Mouse (Mus musculus) kidney, postnatal 0 days (tissue): ENCODE data around the gene Unc13b. TPM values are rescaled to one million over a fixed set of nuclear protein-coding genes. Genes with fewer than 3 reads are reported as not detected.

Source experiments
- ATAC-seq: fragments of 200-750 bp; cut with Nextera tagmentation; replicated peaks from 2 replicates; pipeline ENCODE4 v1.8.0; 2017; ENCODE audit warnings: low read depth, moderate number of reproducible peaks, moderate TSS enrichment, moderate library complexity; ENCODE audit not compliant: low FRiP score
- DNase-seq: peaks from one replicate; pipeline ENCODE4 v3.0.0-alpha.2; 2016; ENCODE audit warnings: low spot score
- H3K27ac ChIP-seq: fragments of 300-500 bp; sonication (generic); 2 replicates; pipeline ENCODE4 v1.5.1; 2014; ENCODE audit warnings: mild to moderate bottlenecking
- H3K27me3 ChIP-seq: fragments of 300-500 bp; sonication (generic); 2 replicates; pipeline ENCODE4 v1.6.1; 2014; ENCODE audit warnings: low read length, mixed read lengths; ENCODE audit not compliant: insufficient read depth
- H3K36me3 ChIP-seq: fragments of 300-500 bp; sonication (generic); 2 replicates; pipeline ENCODE4 v1.6.1; 2014; ENCODE audit warnings: low read length, mixed read lengths; ENCODE audit not compliant: insufficient read depth
- H3K4me1 ChIP-seq: fragments of 300-500 bp; sonication (generic); replicated peaks from 2 replicates; pipeline ENCODE4 v1.6.1; 2014; ENCODE audit warnings: antibody characterized with exemption, low read length, mixed read lengths; ENCODE audit not compliant: insufficient read depth
- H3K4me2 ChIP-seq: fragments of 300-500 bp; sonication (generic); 2 replicates; pipeline ENCODE4 v1.6.1; 2014; ENCODE audit warnings: mild to moderate bottlenecking, low read length, moderate library complexity, mixed read lengths
- H3K4me3 ChIP-seq: fragments of 300-500 bp; sonication (generic); replicated peaks from 2 replicates; pipeline ENCODE4 v1.5.1; 2014; ENCODE audit warnings: low read depth, low read length
- H3K9ac ChIP-seq: fragments of 300-500 bp; sonication (generic); 2 replicates; pipeline ENCODE4 v1.6.1; 2014; ENCODE audit warnings: low read depth, low read length
- H3K9me3 ChIP-seq: fragments of 300-500 bp; sonication (generic); replicated peaks from 2 replicates; pipeline ENCODE4 v1.6.1; 2016; ENCODE audit warnings: low read length, inconsistent platforms, mixed read lengths
- CTCF ChIP-seq: IDR thresholded peaks from 2 replicates; pipeline ENCODE4 v1.5.1; 2016; ENCODE audit warnings: antibody characterized with exemption, low read depth, mild to moderate bottlenecking, moderate library complexity
- WGBS: fragments of 180-500 bp; shearing (Covaris S2); extraction: QIAGEN DNeasy Blood & Tissue Kit; methylation state at CpG from one replicate; pipeline ENCODE4 v1.1.7; 2014; 5-methylcytosine and 5-hydroxymethylcytosine counted together
- polyA plus RNA-seq: library from polyadenylated mRNA; unstranded; fragments of >200 nt; fragmentation: Nextera tagmentation; extraction: Ambion mirVana; gene quantifications from 2 replicates; pipeline ENCODE4 v1.2.1, GENCODE M21; 2015

Gene Unc13b
- polyA plus RNA-seq, 1 experiment from 2014 or later = 3.3 TPM

GRCm38 (mm10) chr4:43047231-43047630 lies 11.5 kb upstream of the Unc13b start:
- 4% methylated on average over 5 of the region's 5 CpGs for WGBS
- Histone ChIP-seq H3K4me2 (peak overlapping the region; percentile 13), H3K9me3 (no peaks in the 10 kb centered on the region), H3K27ac (no peak overlapping the region), H3K36me3 (no peaks in the 10 kb centered on the region), H3K4me1 (peaks cover 17% of the 10 kb centered on the region), H3K9ac (no peak overlapping the region), H3K27me3 (no peaks in the 10 kb centered on the region), H3K4me3 (no peak overlapping the region)
- no peak for ATAC-seq
- DNase-seq = peak; percentile 97
- TF ChIP-seq CTCF = peak; percentile 96

GRCm38 (mm10) chr4:43052627-43053026 lies 6.1 kb upstream of the Unc13b start:
- Histone ChIP-seq H3K36me3 (no peaks in the 10 kb centered on the region), H3K4me3 (no peak overlapping the region), H3K27me3 (no peaks in the 10 kb centered on the region), H3K9me3 (no peaks in the 10 kb centered on the region), H3K4me2 (no peak overlapping the region), H3K9ac (no peak overlapping the region), H3K4me1 (no peaks in the 10 kb centered on the region), H3K27ac (no peak overlapping the region)
- peak; percentile 73 for TF ChIP-seq CTCF
- DNase-seq = peak; percentile 83
- 11% methylated on average over 4 of the region's 4 CpGs for WGBS
- no peak for ATAC-seq

- Histone ChIP-seq H3K9ac (no peak overlapping the region), H3K4me2 (no peak overlapping the region), H3K4me3 (no peak overlapping the region), H3K27me3 (no peaks in the 10 kb centered on the region), H3K9me3 (no peaks in the 10 kb centered on the region), H3K4me1 (peaks cover 4% of the 10 kb centered on the region; the same call in 1 of the 2 replicates), H3K36me3 (no peaks in the 10 kb centered on the region), H3K27ac (no peak overlapping the region)
- TF ChIP-seq CTCF = no peak
- DNase-seq (no peak), ATAC-seq (no peak)
- 87% methylated on average over 5 of the region's 5 CpGs for WGBS
Observed at GRCm38 (mm10) chr4:43057654-43058053, 1.1 kb upstream of the Unc13b start.

- Histone ChIP-seq H3K4me2 (peak overlapping the region; percentile 90), H3K9me3 (no peaks in the 10 kb centered on the region), H3K9ac (peak overlapping the region; percentile 80; the same call in 1 of the 2 replicates), H3K36me3 (no peaks in the 10 kb centered on the region), H3K4me1 (peaks cover 4% of the 10 kb centered on the region; the same call in 1 of the 2 replicates), H3K27ac (no peak overlapping the region), H3K4me3 (peak overlapping the region; percentile 82), H3K27me3 (no peaks in the 10 kb centered on the region)
- WGBS = 21% methylated on average over 8 of the region's 8 CpGs
- DNase-seq = no peak
- TF ChIP-seq CTCF = no peak
- no peak for ATAC-seq
Observed at GRCm38 (mm10) chr4:43058392-43058752, 381 bp upstream of the Unc13b start.

GRCm38 (mm10) chr4:43059697-43060096 lies 944 bp downstream of the Unc13b start:
- Histone ChIP-seq H3K9ac (peak overlapping the region; percentile 80; the same call in 1 of the 2 replicates), H3K36me3 (no peaks in the 10 kb centered on the region), H3K27me3 (no peaks in the 10 kb centered on the region), H3K27ac (peak overlapping the region; percentile 85; the same call in 1 of the 2 replicates), H3K4me1 (peaks cover 4% of the 10 kb centered on the region; the same call in 1 of the 2 replicates), H3K4me3 (peak overlapping the region; percentile 82), H3K9me3 (no peaks in the 10 kb centered on the region), H3K4me2 (peak overlapping the region; percentile 90)
- ATAC-seq = no peak
- 20% methylated on average over 3 of the region's 3 CpGs for WGBS
- DNase-seq = no peak
- no peak for TF ChIP-seq CTCF

- TF ChIP-seq CTCF = peak; percentile 26; the same call in 1 of the 2 replicates
- ATAC-seq (no peak), DNase-seq (peak; percentile 89)
- Histone ChIP-seq H3K4me3 (no peak overlapping the region; the same call in 1 of the 2 replicates), H3K27me3 (no peaks in the 10 kb centered on the region), H3K9me3 (no peaks in the 10 kb centered on the region), H3K36me3 (no peaks in the 10 kb centered on the region), H3K27ac (0 out of 2 replicates have a peak overlapping the region, but pooled peaks have one; percentile 6), H3K4me2 (no peak overlapping the region), H3K9ac (no peak overlapping the region), H3K4me1 (peaks cover 4% of the 10 kb centered on the region; the same call in 1 of the 2 replicates)
- 19% methylated on average over 3 of the region's 3 CpGs for WGBS
Observed at GRCm38 (mm10) chr4:43060286-43060685, 1.5 kb downstream of the Unc13b start.

- ATAC-seq = no peak
- no peak for TF ChIP-seq CTCF
- no peak for DNase-seq
- Histone ChIP-seq H3K9me3 (no peaks in the 10 kb centered on the region), H3K4me3 (no peak overlapping the region), H3K27me3 (no peaks in the 10 kb centered on the region), H3K4me2 (no peak overlapping the region), H3K27ac (no peak overlapping the region), H3K36me3 (no peaks in the 10 kb centered on the region), H3K9ac (no peak overlapping the region), H3K4me1 (no peaks in the 10 kb centered on the region)
- 93% methylated on average over 4 of the region's 4 CpGs for WGBS
Observed at GRCm38 (mm10) chr4:43065471-43065870, 6.7 kb downstream of the Unc13b start.
